Mouse (Mus musculus) urinary bladder, adult 2 months (tissue): ENCODE data around the gene Aco2. TPM values are rescaled to one million over a fixed set of nuclear protein-coding genes. Genes with fewer than 3 reads are reported as not detected.

Experiments used
- DNase-seq: peaks from one replicate; pipeline ENCODE4 v3.0.0; 2022; ENCODE audit warnings: low spot score
- polyA plus RNA-seq: library from polyadenylated mRNA; depleted of rRNA; stranded (reverse); fragments of >200 nt; gene quantifications from 2 replicates; pipeline ENCODE4 v1.2.3, GENCODE M21; 2012; rRNA removed

The Aco2 gene
- 185 and 189 TPM in 2 replicates for polyA plus RNA-seq

DNA sequence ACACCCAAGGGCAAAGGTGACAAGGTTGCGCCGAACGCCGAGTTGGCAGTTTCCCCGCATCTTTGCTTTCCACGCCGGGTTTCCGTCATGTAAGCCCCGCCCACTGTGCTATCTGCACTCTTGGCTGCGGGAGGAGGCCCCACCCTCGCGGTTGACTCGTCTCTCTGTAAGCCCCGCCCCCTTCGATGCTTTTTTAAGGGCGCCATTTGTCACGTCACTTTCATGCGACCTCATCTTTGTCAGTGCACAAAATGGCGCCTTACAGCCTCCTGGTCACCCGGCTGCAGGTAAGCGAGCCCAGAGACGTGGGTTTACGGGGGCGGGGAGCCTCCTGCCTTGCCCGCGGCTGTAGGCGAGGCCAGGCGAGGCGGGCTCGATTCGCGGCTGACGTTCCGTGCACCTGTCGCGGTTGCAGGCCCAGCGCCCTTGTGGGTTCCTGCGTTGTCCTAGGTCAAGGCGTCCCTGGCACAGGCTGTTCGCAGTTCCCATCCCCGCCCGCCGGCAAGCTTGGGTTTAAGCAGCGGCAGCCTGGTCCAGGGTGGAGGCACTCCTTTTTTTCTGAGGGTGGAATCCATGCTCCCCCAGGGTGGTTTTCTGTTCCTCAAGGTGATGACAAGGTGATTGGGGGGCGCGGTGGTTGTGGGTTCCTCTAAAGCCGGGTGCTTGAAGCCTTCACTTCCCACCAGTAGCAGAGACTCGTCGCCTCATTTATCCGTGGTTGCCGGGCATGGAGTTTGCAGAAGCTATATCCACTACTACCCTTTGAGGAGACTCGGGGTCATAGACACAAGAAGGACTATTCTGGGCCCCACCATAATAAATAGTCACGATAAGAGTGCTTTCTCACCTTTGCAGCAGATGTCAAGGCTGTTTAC is at the start of gene Aco2:
Gene Aco2 (plus strand): TSS at position 48 of the 875 bp plus-strand sequence.
- DNase-seq, result peak; percentile 91

- no peak for DNase-seq
These were observed 49.5 kb upstream of the Aco2 start for GRCm38 (mm10) chr15:81822631-81823030.

DNA sequence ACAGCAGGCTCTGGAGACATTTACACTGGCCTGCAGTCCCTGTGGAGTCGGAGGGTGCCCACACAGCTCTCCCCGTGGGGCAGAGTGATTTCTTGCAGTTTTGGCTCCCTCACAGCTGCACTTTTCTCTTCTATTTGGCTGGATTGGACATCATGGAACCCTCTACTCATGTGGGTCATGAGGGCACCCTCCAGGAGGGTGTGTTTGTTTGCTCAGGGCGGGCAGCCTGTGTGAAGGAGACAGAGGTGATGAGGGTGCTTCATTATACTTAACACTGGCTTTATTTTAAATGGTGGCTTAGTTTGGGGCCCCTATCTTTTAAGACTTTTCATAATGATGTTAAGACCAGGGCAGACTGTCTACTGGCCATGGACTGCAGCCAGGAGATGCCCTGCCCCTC is 47.3 kb upstream of the Aco2 start:
- DNase-seq, result no peak

DNA sequence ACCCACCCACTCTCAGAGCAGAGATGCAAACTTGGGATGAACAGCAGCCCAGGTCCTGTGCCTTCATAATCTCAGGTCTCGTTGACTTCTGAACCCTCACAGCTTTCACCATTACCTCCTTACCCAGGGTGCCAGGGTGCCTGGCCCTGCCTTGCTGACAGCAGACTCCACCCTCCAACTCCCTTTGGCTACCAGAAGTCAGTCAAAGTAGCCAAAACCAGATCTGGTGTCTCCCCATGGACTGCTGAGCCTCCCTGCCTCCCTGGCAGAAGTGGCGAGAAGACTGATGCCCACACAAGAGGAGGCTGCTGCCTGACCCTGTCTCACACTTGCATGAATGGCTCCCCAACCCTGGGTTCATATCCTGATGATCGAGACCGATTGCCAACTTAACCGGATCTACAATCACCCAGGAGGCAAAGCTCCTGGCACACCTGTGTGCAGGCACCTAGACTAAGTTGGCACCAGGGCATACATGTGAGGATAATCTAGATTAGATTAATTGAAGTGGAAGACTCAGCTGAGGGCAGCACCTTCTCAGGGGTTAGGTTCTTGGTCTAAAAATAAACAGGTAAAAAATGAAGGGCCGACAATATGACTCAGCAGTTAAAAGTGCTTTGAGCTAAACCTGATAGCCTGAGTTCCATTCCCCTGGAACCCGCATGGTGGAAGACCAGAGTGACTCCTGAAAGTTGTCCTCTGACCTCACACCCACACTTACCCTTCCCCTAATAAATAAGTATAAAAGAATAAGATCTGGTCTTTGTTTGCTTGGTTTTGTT is 43.5 kb upstream of the Aco2 start:
- DNase-seq, result no peak

- no peak for DNase-seq
These were observed 42.9 kb upstream of the Aco2 start for GRCm38 (mm10) chr15:81829208-81829580.

DNA sequence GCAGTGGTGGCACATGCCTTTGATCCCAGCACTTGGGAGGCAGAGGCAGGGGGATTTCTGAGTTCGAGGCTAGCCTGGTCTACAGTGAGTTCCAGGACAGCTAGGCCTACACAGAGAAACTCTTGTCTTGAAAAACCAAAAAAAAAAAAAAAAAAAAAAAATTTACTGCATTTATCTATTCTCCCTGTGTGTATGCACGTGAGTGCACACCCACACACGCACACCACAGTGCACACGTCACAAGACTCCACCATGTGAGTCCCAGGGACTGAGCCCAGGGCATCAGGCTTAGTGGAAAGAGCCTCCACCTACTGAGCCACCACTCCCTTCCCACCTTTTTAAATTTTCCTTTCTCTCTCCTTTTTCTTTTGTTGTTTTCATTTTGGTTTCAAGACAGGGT is 41.6 kb upstream of the Aco2 start:
- no peak for DNase-seq

GRCm38 (mm10) chr15:81831136-81831825 is 40.8 kb upstream of the Aco2 start:
- peak; percentile 67 for DNase-seq

DNA sequence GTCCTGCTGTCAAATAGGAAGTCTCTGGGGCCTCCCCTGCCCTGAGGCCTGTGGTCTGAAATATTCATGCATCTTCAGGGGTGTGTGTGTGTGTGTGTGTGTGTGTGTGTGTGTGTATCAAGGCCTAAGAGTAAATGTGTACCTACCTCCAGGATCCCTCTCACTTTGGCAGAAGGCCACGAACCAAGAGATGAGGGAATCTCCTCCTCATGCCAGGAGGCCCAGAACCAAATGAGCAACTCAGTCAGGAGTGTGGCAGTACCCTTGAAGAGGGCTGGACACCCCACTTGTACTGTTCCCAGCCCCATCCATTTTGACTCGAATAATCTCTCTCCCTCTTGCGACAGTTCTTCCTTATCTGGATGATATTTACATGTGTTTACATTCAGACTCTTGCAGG is 39.9 kb upstream of the Aco2 start:
- DNase-seq, result no peak

DNA sequence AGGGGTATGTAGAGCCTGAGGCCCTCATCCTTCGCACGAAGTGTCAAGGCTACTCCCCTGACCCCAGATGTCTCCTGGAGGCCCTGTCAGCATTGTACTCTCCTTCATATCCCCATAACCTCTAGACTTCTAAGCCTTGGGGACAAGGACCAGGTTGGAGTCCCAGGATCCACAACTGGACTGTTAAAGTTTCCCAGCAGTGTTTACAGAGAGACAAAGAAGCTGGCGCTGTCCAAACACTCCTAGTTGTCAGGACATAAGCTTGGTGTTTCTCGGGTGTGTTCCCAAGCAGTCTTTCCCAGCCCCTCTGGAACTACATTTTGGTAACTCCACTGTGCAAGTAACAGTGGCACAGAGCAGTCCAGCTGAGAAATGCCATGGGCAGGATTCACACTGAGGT is 38.6 kb upstream of the Aco2 start:
- no peak for DNase-seq

DNA sequence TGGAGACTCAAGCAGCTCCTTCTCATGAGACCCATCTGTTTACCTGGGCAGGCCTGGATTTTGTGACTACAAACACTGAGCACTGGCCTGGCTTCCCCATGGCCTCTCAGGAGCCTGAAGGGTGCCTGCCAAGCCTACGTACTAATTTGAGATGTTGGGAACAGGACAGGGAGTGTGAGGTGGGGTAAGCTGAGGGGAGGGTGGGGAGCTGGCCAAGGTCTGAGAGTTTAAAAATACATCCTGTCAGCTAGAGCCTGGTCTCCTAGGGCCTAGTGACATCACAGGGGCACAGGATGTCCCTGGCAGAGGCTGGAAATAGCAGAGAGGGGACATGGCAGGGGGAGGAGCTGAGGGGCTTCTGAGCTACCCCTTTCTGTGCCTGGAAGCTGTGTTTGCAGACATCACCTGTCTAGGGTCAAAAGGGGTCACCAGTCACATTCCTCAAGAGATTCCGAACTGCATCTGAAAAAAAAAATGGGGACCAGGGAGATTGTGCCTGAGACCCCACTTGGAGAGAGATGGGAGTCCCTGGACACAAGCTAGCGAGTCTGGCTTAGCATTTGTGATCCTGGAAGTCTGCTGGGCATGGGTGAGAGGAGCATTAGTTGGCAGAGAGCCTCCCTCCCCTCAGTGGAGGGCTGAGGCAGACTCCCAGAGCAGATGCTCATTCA is 37.8 kb upstream of the Aco2 start:
- no peak for DNase-seq

- DNase-seq, result no peak
These were observed 36.9 kb upstream of the Aco2 start for GRCm38 (mm10) chr15:81835007-81835880.

DNA sequence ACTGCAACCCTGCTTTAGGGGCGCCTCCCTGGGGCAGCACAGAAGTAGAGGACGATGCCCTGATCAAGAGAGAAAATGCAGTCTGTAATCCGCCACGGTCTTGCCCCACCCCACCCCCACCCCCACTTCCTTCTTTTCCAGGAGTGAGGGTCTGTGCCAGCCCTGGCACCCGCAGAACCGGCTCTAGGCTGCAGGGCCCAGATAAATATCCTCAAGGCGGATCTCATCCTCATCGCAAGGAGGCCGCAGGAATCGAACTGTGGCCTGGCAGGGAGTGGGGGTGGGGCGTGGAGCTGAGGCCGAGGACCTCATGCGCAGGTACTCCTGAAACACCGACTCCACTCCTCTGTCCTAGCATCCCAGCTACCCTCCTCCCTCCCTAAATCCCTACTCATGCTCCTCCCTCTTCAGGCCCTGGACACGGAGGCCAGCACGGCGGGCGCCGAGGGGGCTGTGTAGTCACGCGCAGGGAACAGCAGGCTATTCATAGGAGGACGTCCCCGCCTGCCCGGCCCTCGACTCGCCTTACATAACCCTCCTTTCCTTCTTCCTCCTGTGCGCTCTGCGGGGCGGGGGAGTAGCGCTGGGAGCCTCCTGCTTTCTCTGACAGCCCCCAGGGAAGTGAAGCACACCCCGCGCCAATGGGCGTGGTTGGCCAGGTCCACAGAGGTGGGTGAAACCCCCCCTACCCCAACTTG is 35.8 kb upstream of the Aco2 start:
- no peak for DNase-seq

- DNase-seq, result no peak
These were observed 34.9 kb upstream of the Aco2 start for GRCm38 (mm10) chr15:81836966-81837920.

DNA sequence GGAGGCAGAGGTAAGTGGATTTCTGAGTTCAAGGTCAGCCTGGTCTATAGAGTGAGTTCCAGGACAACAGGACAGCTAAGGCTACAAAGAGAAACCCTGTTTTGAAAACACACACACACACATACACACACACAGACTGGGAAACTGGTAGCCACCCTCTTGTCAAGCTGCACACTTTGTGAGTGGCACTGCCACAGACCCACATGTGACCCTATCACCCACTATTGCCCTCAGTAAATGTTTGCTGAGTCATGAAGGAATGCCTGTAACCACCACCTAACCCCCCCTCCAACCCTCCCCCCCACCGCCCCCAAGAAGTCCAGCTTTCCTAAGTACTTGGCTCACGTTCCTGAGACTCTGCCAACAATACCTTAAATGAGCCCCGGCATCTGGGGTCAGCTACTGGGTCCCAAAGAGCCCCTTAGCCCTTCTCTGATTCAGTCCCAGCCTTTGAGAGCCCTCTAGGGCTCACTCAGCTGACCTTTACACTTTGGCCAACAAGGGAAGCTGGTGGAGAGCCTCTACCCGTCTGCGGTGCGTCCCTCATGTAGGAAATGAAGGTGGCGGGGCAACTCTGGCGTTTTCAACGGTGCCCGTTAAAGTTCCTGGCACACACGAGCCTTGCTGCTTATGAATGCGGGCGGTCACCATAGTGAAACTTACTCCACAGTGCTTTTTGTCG is 33.4 kb upstream of the Aco2 start:
- DNase-seq, result no peak

DNA sequence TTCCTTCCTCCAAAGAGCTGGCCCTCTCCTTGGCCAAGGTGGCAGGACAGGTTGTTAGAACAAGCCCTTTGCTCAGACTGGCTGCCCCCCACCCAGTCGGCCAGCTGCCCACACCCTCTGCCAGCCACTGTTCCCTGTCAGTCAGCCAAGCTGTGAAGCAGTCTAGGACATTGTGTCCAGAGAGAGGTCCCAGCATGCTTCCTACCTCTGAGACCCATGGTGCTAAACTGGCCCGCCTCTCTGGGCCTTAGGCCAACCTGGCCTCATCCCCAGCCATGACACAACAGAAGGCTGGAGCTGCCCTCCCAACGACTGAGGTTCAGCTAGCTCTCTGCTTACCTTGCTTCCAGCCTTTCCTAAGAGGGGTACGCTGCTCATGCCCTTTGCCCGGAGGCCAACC is 32.5 kb upstream of the Aco2 start:
- no peak for DNase-seq

GRCm38 (mm10) chr15:81840306-81840705 is 31.8 kb upstream of the Aco2 start:
- DNase-seq, result no peak

DNA sequence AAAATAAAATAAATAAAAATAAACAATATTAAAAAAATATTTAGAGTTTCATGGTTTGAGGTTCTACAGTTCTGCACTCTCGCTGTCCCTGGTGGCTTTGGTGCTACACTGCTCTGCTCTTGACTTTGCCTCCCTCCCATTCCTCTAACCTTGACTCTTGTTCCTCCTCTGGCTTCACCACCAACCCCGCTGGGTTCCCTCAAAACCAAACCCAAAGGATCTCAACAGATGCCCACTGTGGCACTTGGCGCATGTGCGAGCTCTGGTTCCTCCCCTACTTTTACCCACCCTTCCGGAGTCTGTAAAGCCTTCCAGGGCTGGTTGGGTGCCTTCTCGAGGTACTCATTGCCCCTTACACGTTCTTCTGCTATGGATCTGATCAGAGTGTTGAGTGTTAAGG is 29.8 kb upstream of the Aco2 start:
- no peak for DNase-seq

GRCm38 (mm10) chr15:81845033-81845625 is 27.0 kb upstream of the Aco2 start:
- no peak for DNase-seq
